Mouse (Mus musculus): ENCODE measurements around the gene Iah1. TPM values are rescaled to one million over a fixed set of nuclear protein-coding genes. Genes with fewer than 3 reads are reported as not detected.

Iah1 gene
- 52.3 and 55.6 TPM in 2 replicates for polyA plus RNA-seq (2014; fragmentation: Nextera tagmentation; extraction: Ambion mirVana)

- H3K27ac ChIP-seq (ENCODE audit: low read depth, low read length), result no peak within 1 kb of the TSS
- peak; percentile 84 for DNase-seq (ENCODE audit: low spot score)
- ATAC-seq, result peak; percentile 95
- no peaks in the 10 kb centered on the region for H3K9me3 ChIP-seq (replicated peaks; ENCODE audit: control insufficient read depth, low read length)
- H3K4me2 ChIP-seq (ENCODE audit: low read length), result peak within 1 kb of the TSS; percentile 59
- whole genome bisulfite sequencing, result 3% methylated on average over 51 of the region's 59 CpGs
- H3K27me3 ChIP-seq (replicated peaks; ENCODE audit: control insufficient read depth, insufficient read depth, low read length), result no peaks in the 10 kb centered on the region
- H3K4me3 ChIP-seq (ENCODE audit: low read depth, low read length), result peak within 1 kb of the TSS; percentile 65
- H3K4me1 ChIP-seq (ENCODE audit: control insufficient read depth, insufficient read depth, low read length), result 0 out of 2 replicates have a peak, but pooled peaks cover 6% of the 10 kb centered on the region
- peaks cover 43% of the 10 kb centered on the region for H3K36me3 ChIP-seq (ENCODE audit: control insufficient read depth, insufficient read depth, low read length)
- peak within 1 kb of the TSS; percentile 79 for H3K9ac ChIP-seq (ENCODE audit: low read length)
Observed at GRCm38 (mm10) chr12:21315923-21316868, at the start of gene Iah1. Iah1 (plus strand) TSS chr12:21316389.

DNA sequence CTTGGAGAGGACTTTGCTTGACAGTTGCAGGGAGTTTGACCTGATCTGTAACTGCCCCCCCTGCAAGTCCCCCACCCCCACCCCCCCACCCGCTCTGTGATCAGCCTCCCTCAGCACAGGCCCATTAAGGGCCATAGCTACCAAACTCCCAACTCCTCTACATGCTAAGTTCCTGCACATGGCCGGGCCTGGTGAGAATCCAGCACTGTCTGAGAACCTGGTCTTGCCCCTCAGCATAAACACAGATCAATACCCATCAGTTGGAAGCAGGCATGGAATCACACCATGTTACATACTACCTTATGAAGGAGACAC lies 49.4 kb upstream of the Iah1 start:
- 77% methylated on average over 2 of the region's 2 CpGs for WGBS
- no peak overlapping the region for H3K27ac ChIP-seq (ENCODE audit: low read depth, low read length)
- DNase-seq (ENCODE audit: low spot score), result no peak
- no peak for ATAC-seq
- no peaks in the 10 kb centered on the region for H3K9me3 ChIP-seq (replicated peaks; ENCODE audit: control insufficient read depth, low read length)
- no peak overlapping the region for H3K9ac ChIP-seq (ENCODE audit: low read length)
- no peaks in the 10 kb centered on the region for H3K27me3 ChIP-seq (replicated peaks; ENCODE audit: control insufficient read depth, insufficient read depth, low read length)
- H3K4me2 ChIP-seq (ENCODE audit: low read length), result no peak overlapping the region
- H3K4me1 ChIP-seq (ENCODE audit: control insufficient read depth, insufficient read depth, low read length), result no peaks in the 10 kb centered on the region
- peaks cover 87% of the 10 kb centered on the region for H3K36me3 ChIP-seq (ENCODE audit: control insufficient read depth, insufficient read depth, low read length)
- H3K4me3 ChIP-seq (ENCODE audit: low read depth, low read length), result no peak overlapping the region

DNA sequence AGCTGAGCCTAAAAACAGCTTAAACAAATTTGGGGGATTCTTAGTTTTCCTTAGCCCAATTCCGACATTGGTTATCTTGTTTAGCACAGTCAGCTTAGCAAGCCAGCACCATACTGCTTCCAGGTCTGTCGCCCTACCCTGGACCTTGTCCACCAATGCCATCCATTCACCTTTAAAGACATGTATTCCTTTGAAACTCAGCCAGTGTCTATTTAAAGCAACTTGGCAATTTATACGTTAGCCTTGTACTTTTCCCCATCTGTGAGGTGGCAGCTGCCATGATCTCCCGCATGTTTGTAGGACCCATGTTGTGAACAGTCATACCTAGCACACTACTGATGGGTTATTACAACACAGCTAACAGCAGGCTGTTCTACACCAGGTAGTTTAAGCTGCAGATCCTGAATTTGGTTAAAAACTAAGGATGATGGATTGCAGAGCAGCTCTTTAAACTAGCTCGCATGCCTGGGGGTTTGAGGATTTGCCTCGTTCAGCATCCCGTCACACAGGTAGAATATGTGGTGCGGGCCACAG lies 48.0 kb upstream of the Iah1 start:
- no peak overlapping the region for H3K4me3 ChIP-seq (ENCODE audit: low read depth, low read length)
- no peaks in the 10 kb centered on the region for H3K9me3 ChIP-seq (replicated peaks; ENCODE audit: control insufficient read depth, low read length)
- no peaks in the 10 kb centered on the region for H3K27me3 ChIP-seq (replicated peaks; ENCODE audit: control insufficient read depth, insufficient read depth, low read length)
- no peak for ATAC-seq
- 95% methylated on average over 8 of the region's 8 CpGs for WGBS
- H3K9ac ChIP-seq (ENCODE audit: low read length), result no peak overlapping the region
- H3K4me1 ChIP-seq (ENCODE audit: control insufficient read depth, insufficient read depth, low read length), result no peaks in the 10 kb centered on the region
- peaks cover 88% of the 10 kb centered on the region for H3K36me3 ChIP-seq (ENCODE audit: control insufficient read depth, insufficient read depth, low read length)
- no peak for DNase-seq (ENCODE audit: low spot score)
- H3K4me2 ChIP-seq (ENCODE audit: low read length), result no peak overlapping the region
- H3K27ac ChIP-seq (ENCODE audit: low read depth, low read length), result no peak overlapping the region

GRCm38 (mm10) chr12:21274446-21274845 lies 41.7 kb upstream of the Iah1 start:
- H3K4me2 ChIP-seq (ENCODE audit: low read length), result no peak overlapping the region
- no peaks in the 10 kb centered on the region for H3K9me3 ChIP-seq (replicated peaks; ENCODE audit: control insufficient read depth, low read length)
- peaks cover 40% of the 10 kb centered on the region for H3K36me3 ChIP-seq (ENCODE audit: control insufficient read depth, insufficient read depth, low read length)
- H3K27me3 ChIP-seq (replicated peaks; ENCODE audit: control insufficient read depth, insufficient read depth, low read length), result no peaks in the 10 kb centered on the region
- H3K4me1 ChIP-seq (ENCODE audit: control insufficient read depth, insufficient read depth, low read length), result no peaks in the 10 kb centered on the region
- no peak for DNase-seq (ENCODE audit: low spot score)
- no peak overlapping the region for H3K27ac ChIP-seq (ENCODE audit: low read depth, low read length)
- no peak overlapping the region for H3K9ac ChIP-seq (ENCODE audit: low read length)
- no peak for ATAC-seq
- no peak overlapping the region for H3K4me3 ChIP-seq (ENCODE audit: low read depth, low read length)
- 79% methylated on average over 7 of the region's 7 CpGs for WGBS

GRCm38 (mm10) chr12:21277352-21277864 lies 38.8 kb upstream of the Iah1 start:
- Histone ChIP-seq H3K4me2 (ENCODE audit: low read length) (no peak overlapping the region), H3K27ac (ENCODE audit: low read depth, low read length) (no peak overlapping the region)
- 86% methylated on average over 1 of the region's 1 CpGs for WGBS

DNA sequence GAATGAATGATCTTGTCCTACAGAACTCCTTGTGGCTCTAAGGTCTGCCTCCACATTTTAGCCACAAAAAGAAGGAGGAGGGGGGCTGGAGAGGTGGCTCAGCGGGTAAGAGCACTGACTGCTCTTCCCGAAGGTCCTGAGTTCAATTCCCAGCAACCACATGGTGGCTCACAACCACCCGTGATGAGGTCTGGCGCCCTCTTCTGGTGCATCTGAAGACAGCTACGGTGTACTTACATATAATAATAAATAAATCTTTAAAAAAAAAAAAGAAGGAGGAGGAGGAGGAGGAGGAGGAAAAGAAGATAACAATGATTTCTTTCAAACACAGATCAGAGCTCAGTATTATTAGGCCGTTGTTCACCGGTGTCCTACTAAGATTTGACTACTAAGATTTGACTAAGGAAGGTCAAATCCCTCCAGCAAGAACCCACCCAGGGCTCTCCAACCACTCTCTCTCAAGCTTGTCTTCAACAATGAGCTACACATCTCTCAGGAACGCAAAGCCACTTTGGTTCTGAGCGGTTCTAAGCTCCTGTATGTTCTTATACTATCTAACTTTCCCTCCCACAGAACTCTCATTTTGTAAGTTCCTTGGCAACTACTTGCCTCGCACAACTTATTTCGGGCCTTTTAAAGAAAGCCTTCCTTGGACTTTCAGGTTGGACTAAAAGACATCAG lies 31.3 kb upstream of the Iah1 start, which contains the start of gene Cpsf3:
Gene Cpsf3, plus strand, starts transcription at position 631 of the 681 bp plus-strand sequence.
- whole genome bisulfite sequencing, result 49% methylated on average over 11 of the region's 11 CpGs
- Histone ChIP-seq H3K27me3 (replicated peaks; ENCODE audit: control insufficient read depth, insufficient read depth, low read length) (no peaks in the 10 kb centered on the region), H3K4me3 (ENCODE audit: low read depth, low read length) (peak within 1 kb of the TSS; percentile 71), H3K9ac (ENCODE audit: low read length) (peak within 1 kb of the TSS; percentile 82), H3K9me3 (replicated peaks; ENCODE audit: control insufficient read depth, low read length) (no peaks in the 10 kb centered on the region), H3K4me2 (ENCODE audit: low read length) (peak within 1 kb of the TSS; percentile 76), H3K27ac (ENCODE audit: low read depth, low read length) (peak within 1 kb of the TSS; percentile 87), H3K36me3 (ENCODE audit: control insufficient read depth, insufficient read depth, low read length) (peaks cover under 1% of the 10 kb centered on the region; the same call in 1 of the 2 replicates), H3K4me1 (ENCODE audit: control insufficient read depth, insufficient read depth, low read length) (peaks cover 7% of the 10 kb centered on the region)
- ATAC-seq, result no peak
- DNase-seq (ENCODE audit: low spot score), result no peak

More at GRCm38 (mm10) chr12:21277352-21277864, 38.8 kb upstream of the Iah1 start:
- Histone ChIP-seq H3K4me3 (ENCODE audit: low read depth, low read length) (no peak overlapping the region), H3K27me3 (replicated peaks; ENCODE audit: control insufficient read depth, insufficient read depth, low read length) (no peaks in the 10 kb centered on the region), H3K36me3 (ENCODE audit: control insufficient read depth, insufficient read depth, low read length) (peaks cover 13% of the 10 kb centered on the region; the same call in 1 of the 2 replicates), H3K9me3 (replicated peaks; ENCODE audit: control insufficient read depth, low read length) (no peaks in the 10 kb centered on the region), H3K9ac (ENCODE audit: low read length) (no peak overlapping the region), H3K4me1 (ENCODE audit: control insufficient read depth, insufficient read depth, low read length) (no peaks in the 10 kb centered on the region)
- ATAC-seq (no peak), DNase-seq (ENCODE audit: low spot score) (no peak)

- ATAC-seq (peak; percentile 85), DNase-seq (ENCODE audit: low spot score) (no peak)
- Histone ChIP-seq H3K9me3 (replicated peaks; ENCODE audit: control insufficient read depth, low read length) (no peaks in the 10 kb centered on the region), H3K9ac (ENCODE audit: low read length) (peak overlapping the region; percentile 67), H3K27ac (ENCODE audit: low read depth, low read length) (no peak overlapping the region), H3K27me3 (replicated peaks; ENCODE audit: control insufficient read depth, insufficient read depth, low read length) (no peaks in the 10 kb centered on the region), H3K4me1 (ENCODE audit: control insufficient read depth, insufficient read depth, low read length) (peaks cover 7% of the 10 kb centered on the region), H3K4me2 (ENCODE audit: low read length) (peak overlapping the region; percentile 76), H3K4me3 (ENCODE audit: low read depth, low read length) (peak overlapping the region; percentile 71), H3K36me3 (ENCODE audit: control insufficient read depth, insufficient read depth, low read length) (peaks cover 8% of the 10 kb centered on the region)
- 1% methylated on average over 47 of the region's 47 CpGs for WGBS
Observed at GRCm38 (mm10) chr12:21285508-21286242, 30.5 kb upstream of the Iah1 start.

DNA sequence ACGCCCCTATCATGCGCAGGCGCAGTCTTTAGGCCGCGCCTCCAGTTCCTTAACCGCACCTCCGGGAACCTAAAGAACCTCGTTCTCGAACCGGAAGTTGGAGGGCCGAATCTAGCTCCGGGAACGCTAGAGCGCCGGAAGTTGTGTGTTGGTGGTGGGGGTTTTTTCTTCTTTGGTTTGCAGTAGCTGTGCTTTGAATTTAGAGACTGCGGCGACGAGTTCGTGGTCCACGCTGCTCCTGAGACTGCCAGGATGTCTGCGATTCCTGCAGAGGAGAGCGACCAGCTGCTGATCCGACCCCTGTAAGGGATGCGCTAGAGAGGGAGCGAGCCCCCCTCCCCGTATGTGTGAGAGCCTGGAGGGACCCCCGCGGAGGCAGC lies 30.0 kb upstream of the Iah1 start, which contains the start of gene Itgb1bp1:
Gene Itgb1bp1, minus strand, starts transcription at position 42 of the 380 bp plus-strand sequence.
- under 1% methylated on average over 28 of the region's 28 CpGs for WGBS
- Histone ChIP-seq H3K9ac (ENCODE audit: low read length) (peak within 1 kb of the TSS; percentile 82), H3K4me2 (ENCODE audit: low read length) (peak within 1 kb of the TSS; percentile 76), H3K4me3 (ENCODE audit: low read depth, low read length) (peak within 1 kb of the TSS; percentile 71), H3K36me3 (ENCODE audit: control insufficient read depth, insufficient read depth, low read length) (peaks cover 11% of the 10 kb centered on the region), H3K4me1 (ENCODE audit: control insufficient read depth, insufficient read depth, low read length) (peaks cover 7% of the 10 kb centered on the region), H3K27ac (ENCODE audit: low read depth, low read length) (peak within 1 kb of the TSS; percentile 87), H3K9me3 (replicated peaks; ENCODE audit: control insufficient read depth, low read length) (no peaks in the 10 kb centered on the region), H3K27me3 (replicated peaks; ENCODE audit: control insufficient read depth, insufficient read depth, low read length) (no peaks in the 10 kb centered on the region)
- ATAC-seq (peak; percentile 96), DNase-seq (ENCODE audit: low spot score) (peak; percentile 99)
